Mouse (Mus musculus): Measurements from ENCODE around the gene Adam10. TPM values are rescaled to one million over a fixed set of nuclear protein-coding genes. Genes with fewer than 3 reads are reported as not detected.

The Adam10 gene
- 354 TPM for polyA plus RNA-seq (2014; fragmentation: Illumina TruSeq; extraction: RNeasy Lipid Tissue Mini Kit (QIAGEN cat#74804))

DNA sequence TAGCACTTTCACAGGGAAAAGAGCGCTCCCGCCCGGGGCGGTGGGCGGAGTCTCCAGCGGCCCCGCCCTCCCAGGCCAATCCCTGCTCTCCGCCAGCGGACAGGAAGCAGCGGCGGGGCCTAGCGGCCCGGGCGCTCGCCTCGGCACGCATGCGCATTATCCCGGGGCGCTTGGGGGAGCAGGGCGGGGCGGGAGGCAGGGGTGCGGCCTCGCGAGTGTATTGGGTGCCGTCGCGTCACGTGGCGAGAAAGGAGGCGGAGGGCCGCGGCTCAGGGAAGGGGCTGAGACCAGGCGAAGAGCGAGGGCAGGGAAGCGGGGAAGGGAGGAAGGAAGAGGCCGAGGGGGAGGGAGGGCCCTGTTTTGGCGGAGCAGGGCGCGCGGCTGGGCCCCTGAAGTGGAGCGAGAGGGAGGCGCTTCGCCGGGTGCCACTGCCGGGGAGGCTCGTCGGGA, at the start of gene Adam10:
Gene Adam10 (plus strand): TSS at position 316 of the 450 bp plus-strand sequence.

DNA sequence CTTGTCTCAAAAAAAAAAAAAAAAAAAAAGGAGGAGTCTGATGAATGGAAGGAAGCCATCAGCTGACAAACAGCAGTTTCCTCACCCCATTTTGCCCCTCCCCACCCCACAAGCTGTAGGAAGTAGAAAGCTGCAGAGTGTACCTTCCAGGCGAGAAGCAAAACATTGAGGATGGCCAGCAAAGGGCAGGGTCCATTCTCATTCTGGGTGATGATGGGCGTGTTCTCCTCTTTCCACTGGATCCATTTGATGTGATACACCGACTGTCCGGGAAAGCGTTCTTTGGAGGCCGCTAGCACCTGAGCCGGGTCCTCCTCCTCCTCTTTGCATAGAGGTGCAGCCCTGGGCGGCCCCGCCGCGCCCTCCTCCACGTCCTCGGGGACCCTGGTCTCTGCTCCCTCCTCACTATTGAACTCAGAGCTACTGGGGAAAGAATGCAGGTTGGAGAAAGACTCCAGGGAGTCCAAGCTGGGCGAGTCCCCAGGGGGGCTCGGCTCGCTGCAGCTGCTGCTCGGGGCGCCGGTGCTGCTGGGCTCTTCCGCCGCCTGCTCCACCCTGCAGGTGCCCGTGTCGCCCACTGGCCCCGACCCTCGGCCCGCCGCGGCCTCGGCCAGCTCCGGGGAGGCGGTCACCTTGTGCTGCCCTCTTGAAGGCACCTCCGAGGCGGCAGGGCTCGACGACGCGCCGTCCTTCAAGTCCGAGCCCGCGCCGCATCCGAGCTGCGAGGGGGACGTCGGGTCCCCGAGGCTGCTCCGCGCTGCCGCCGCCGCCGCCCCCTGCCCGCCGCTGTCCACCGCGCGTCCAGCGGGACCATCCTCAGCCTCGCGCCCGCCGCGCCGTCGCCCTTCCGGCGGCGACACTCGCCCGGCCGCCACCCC, 22.4 kb upstream of the Adam10 start, which contains the start of gene Gm10642:
Gene Gm10642 (plus strand): TSS at position 122 of the 878 bp plus-strand sequence.

DNA sequence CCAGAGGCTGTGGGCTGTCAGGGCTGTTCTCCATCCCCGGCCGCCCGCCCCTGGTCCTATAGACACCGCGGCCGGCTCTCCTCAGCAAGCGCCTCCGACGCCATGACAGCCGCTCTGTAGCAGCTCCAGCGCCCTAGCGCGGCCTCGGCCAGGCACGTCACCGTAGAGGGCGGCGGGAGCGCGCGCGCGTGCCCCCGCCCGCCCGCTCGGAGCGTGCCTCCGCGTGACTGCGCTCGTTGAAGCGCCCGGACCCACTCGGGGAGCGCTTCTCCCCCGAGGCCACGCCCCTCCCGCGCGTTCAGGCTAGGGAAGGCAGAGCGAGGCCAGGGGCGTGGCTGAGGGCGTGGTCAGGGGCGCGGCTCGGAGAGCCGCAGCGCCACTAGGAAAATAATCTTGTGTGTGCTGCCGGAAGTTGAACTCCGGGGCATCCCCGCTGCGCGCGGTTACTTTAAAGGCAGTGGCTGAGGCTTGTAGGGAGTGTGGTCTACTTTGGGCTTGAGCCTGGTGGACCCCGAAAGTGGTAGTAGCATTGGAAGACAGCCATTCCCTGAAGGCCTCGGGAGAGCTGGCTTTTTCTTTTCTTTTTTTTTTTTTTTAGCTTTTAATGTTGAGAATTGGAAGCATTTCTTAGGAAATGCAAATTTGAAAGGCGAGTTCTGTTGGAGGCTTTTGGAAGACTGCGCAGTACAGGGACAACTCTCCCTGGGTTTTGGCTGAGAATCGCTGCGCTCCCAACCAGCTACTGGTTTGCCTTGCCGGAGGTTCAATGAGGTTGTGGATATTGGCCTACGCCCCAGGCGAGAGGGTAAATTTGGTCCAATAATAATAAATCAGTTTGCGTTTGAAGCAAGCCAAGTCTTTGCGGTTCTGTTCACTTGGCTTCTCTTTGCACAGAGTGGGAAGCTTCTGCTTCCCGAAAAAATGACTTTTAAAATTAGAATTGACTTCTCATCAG, 21.5 kb upstream of the Adam10 start, which contains the start of gene Mindy2:
Gene Mindy2 (minus strand): TSS at position 162 of the 955 bp plus-strand sequence.

Other genes with a start within 250 kb of the Adam10 start
- 63.3 TPM for gene Rnf111, start 175.3 kb upstream of the Adam10 start, polyA plus RNA-seq (2014; fragmentation: Illumina TruSeq; extraction: RNeasy Lipid Tissue Mini Kit (QIAGEN cat#74804))
- gene Sltm, start 136.2 kb upstream of the Adam10 start, polyA plus RNA-seq (2014; fragmentation: Illumina TruSeq; extraction: RNeasy Lipid Tissue Mini Kit (QIAGEN cat#74804)), result 76.4 TPM
- gene Gm10642, start 22.7 kb upstream of the Adam10 start, polyA plus RNA-seq (2014; fragmentation: Illumina TruSeq; extraction: RNeasy Lipid Tissue Mini Kit (QIAGEN cat#74804)), result not detected
- gene Mindy2, start 21.8 kb upstream of the Adam10 start, polyA plus RNA-seq (2014; fragmentation: Illumina TruSeq; extraction: RNeasy Lipid Tissue Mini Kit (QIAGEN cat#74804)), result 42.0 TPM

Data from ovary, adult 10 weeks (tissue).